Mouse (Mus musculus) embryonic stem cell, embryonic (primary cell): Measurements from ENCODE around the gene Cd209g.
"Not testable (repeated sequence)": the region's sequence is repeated elsewhere in the genome, so short reads cannot be mapped to it uniquely, and the experiment has no call there.

Experiments
- CTCF ChIA-PET, 4 experiments: fragments of 300-600 bp in 2 of 4; fragments of 350-600 bp in 2 of 4; sonication (Branson Sonifier 250); formaldehyde crosslinking; loops; one replicate each; lab custom pipeline; 2022; ENCODE audit warnings: inconsistent platforms in 2 of 4; lab: Charles Lee
- POLR2A ChIA-PET, 4 experiments: fragments of 300-600 bp in 2 of 4; fragments of 350-600 bp in 2 of 4; sonication (Branson Sonifier 250); formaldehyde crosslinking; loops; one replicate each; lab custom pipeline; 2022; ENCODE audit warnings: antibody characterized with exemption in 4 of 4, inconsistent platforms in 1 of 4; lab: Charles Lee

Gene Cd209g

DNA sequence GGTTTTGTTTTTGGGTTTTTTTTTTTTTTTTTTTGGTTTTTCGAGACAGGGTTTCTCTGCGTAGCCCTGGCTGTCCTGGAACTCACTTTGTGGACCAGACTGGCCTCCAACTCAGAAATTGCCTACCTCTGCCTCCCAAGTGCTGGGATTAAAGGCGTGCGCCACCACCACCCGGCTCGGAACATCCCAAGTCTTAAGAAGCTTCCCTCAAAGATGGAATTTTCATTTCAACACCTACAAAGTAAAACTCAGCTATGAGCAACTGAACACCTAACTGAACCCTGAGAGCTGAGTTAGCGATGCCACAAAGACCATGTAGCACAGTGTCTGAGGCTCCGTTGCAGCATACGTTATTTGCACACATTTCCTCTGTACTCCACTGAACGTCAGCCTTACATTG, at the start of gene Cd209g:
Gene Cd209g, plus strand, starts transcription at position 301 of the 400 bp plus-strand sequence.
- CTCF ChIA-PET = no interaction called here
- POLR2A ChIA-PET = interaction anchor here in 2 of 4 experiments (0.7 to 1.4 kb wide), 2 partner anchors 13 to 271 kb away, joined by 3 to 4 read pairs; no protein-coding TSS in a partner anchor

DNA sequence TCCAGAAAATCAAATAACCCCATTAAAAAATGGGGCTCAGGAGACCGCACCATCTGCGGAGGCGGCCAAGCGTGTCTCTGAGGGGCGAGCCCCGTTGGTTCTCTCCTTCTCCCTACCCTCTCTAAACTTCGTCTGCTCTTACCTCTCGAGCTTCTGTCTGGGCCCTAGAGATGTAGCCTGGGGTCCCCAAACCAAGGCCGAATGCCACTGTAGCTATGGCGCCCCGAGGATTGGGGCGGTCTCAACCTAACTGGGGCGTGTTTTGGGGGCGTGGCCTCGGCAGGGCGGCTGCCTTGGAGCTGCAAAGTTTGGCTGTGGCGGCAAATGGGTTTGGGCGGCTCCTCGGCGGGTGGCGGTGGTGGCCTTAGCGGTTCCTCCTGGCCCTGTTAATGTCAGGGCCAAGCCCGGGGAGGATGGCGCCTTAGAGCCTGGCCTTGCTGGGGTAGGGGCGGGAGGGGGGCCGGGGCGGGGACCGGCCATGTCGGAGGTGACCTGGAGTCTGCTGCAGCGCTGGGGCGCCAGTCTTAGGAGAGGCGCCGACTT, 46.6 kb upstream of the Cd209g start:
- CTCF ChIA-PET, POLR2A ChIA-PET: not testable (repeated sequence)

DNA sequence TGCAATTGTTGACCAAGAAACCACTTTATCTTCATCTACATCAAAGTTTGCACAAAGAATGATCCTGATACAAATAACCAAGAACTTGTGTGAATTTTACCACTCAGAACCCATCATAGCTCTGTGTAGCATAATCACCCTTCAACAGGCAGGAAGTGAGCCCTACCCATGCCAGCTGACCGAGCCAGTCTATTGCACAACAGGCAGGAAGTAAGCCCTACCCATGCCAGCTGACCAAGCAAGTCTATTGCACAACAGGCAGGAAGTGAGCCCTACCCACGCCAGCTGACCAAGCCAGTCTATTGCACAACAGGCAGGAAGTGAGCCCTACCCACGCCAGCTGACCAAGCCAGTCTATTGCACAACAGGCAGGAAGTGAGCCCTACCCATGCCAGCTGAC, 45.4 kb upstream of the Cd209g start:
- CTCF ChIA-PET, POLR2A ChIA-PET: not testable (repeated sequence)

DNA sequence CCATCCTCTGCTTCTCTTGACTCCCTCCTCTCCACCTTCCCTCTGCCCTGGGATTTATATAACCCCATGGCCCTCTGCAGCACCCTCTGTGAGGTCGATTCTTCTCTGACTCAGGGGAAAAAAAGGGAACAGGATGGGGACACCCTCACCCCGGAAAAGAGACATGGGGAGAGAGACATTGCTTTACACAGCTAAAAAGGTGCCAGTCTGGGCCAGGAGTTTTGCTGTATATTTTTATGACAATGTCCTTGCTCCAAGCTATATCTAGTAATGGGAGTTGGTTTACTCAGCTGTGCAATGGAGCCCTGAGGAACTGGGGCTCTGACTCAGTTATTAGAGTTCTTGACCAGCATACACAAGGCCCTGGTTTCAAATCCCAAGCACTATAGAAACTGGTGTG, 28.2 kb upstream of the Cd209g start, which contains the start of gene Cd209f:
Gene Cd209f, minus strand, starts transcription at position 101 of the 400 bp plus-strand sequence.
- CTCF ChIA-PET = not testable (repeated sequence)
- POLR2A ChIA-PET = interaction anchor here in 1 of 4 experiments (0.7 kb wide), 1 partner anchor 297 kb away, joined by 4 read pairs; no protein-coding TSS in a partner anchor

DNA sequence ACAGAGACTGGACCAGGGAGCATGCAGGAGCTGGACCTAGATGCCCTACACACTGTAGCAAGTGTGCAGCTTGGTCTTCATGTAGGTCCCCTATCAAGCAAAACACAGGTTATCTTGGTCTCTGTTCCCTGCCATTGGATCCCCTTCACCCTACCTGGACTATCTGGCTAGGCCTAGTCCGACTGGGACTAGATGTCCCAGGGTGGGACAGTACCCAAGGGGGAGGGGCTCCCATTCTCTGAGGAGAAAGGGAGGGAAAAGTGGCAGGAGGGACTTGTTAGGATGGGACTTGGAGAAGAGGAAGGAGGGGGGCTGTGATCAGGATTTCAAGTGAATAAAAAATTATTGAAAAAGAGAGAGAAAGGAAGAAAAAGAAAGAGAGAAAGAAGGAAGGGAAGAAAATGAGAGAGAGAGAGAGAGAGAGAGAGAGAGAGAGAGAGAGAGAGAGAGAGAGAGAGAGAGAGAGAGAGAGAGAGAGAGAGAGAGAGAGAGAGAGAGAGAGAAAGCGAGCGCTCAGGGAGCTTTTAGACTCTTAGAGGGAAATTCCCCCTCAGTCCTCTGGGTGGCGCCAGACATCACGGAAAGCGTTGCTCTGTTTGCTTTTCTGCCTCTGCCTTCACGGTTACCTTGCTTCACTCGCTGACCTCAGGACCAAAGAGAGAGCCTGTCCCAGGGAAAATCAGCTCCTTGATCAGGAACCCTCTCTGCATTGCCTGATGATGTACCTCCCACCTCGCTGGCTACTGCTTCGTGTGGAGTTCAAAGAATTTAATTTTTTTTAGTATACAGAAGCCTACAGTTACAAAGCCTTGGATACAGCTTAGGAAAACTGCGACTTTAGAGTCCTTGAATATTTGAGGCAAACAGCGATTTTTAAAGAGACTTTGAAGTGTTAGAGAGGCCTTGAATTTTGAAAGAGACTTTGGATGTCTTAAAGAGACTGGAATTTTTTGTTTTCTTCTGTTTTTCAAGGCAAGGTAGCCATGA, 6.1 kb downstream of the Cd209g start:
- CTCF ChIA-PET = interaction anchor here (0.5 to 2.6 kb wide), 56 partner anchors 9 to 478 kb away, joined by 3 to 19 read pairs (median 4); partner anchors contain the start of genes Evi5l (in 2 of the 4), Gm49320 (in 2 of the 4), Map2k7 (in 2 of the 4) and Ctxn1 (in 1 of the 4)
- POLR2A ChIA-PET = interaction anchor here in 3 of 4 experiments (0.6 to 1.8 kb wide), 6 partner anchors 24 to 453 kb away, joined by 3 to 5 read pairs (median 4); no protein-coding TSS in a partner anchor

DNA sequence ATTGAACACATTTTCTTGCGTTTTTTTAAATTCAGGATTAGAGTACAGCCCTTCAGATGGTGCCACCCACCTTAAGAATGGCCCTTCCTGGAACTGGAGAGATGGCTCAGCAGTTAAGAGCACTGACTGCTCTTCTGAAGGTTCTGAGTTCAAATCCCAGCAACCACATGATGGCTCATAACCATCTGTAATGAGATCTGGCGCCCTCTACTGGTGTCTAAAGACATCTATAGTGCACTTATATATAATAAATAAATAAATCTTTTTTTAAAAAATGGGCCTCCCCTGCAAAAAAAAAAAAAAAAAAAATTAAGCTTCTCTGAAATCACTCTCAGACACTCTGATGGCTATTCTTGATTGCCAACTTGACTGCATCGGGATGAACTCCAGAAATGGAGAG, 7.8 kb downstream of the Cd209g start:
- ChIA-PET CTCF (interaction anchor here in 3 of 4 experiments (0.6 to 1.7 kb wide), 8 partner anchors 15 to 423 kb away, joined by 3 to 5 read pairs (median 4); no protein-coding TSS in a partner anchor), POLR2A (interaction anchor here in 1 of 4 experiments (1.0 kb wide), 1 partner anchor 24 kb away, joined by 3 read pairs; no protein-coding TSS in a partner anchor)

DNA sequence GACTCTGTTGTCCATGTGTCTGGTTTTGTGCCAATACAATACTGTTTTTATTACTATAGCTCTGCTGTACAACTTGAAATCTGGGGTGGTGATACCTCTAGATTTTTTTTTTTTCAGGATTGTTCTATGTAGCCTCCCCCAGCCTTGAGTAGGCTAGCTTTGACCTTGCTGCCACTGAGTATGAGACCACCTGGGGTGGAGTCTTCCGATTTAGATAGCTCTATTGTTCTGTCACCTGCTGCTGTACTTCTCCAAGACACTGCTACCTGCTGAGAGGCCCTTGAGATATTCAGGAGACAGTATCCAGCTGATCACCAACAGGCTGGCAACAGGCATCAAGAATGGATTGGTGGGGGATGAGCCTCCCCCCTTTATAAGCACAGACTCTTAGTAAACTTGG, 13.4 kb downstream of the Cd209g start:
- POLR2A ChIA-PET = interaction anchor here (0.6 to 1.9 kb wide), 15 partner anchors 10 to 467 kb away, joined by 3 to 10 read pairs (median 3); partner anchors contain the start of genes Cd209d (in 1 of the 4), Cd209g (in 1 of the 4), Evi5l (in 1 of the 4) and Gm49320 (in 1 of the 4)
- CTCF ChIA-PET = interaction anchor here in 3 of 4 experiments (0.7 to 1.8 kb wide), 7 partner anchors 46 to 225 kb away, joined by 3 to 7 read pairs (median 3); no protein-coding TSS in a partner anchor

DNA sequence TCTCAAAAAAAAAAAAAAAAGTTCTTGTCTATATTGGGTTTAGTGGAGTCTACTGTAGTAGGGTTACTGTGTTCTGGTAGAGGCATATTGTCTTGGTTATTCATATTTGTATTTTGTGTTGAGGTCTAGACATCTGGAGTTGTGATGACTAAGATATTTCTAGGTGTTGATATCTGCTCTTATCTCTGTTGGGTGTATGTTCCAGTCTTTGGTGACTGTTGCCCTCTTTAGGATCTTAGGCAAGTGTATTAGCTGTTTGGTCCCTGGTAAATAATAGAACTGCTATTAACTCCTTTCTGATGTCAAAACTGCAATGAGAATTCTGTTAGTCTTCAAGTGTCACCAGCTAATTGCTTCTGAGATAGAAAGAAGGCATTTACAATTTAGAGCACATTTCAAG, 21.0 kb downstream of the Cd209g start:
- ChIA-PET CTCF (no interaction called here), POLR2A (no interaction called here)

DNA sequence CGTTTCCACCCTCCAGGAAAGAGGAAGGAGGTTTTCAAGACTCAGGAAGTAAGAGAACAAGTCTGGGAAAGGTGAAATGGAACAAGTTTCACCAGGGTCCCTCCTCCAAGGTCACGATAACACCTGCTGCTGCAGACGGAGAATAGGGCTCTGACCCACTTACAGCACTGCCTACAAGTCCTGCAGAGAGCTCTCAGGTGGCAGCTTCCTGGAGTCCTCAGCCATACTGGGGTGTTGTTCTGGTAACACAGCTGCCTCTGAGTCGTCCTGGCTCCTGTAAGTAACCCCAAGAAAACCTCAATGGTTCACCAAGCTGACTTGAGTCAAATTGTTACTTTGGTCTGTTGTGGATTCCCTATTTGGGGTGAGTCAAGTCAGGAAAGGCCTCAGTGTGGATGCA, 28.9 kb downstream of the Cd209g start:
- ChIA-PET POLR2A (interaction anchor here in 2 of 4 experiments (0.6 to 2.1 kb wide), 4 partner anchors 18 to 541 kb away, joined by 3 to 7 read pairs (median 4); no protein-coding TSS in a partner anchor), CTCF (interaction anchor here in 2 of 4 experiments (0.7 to 1.2 kb wide), 2 partner anchors 31 to 88 kb away, joined by 4 to 5 read pairs; no protein-coding TSS in a partner anchor)

DNA sequence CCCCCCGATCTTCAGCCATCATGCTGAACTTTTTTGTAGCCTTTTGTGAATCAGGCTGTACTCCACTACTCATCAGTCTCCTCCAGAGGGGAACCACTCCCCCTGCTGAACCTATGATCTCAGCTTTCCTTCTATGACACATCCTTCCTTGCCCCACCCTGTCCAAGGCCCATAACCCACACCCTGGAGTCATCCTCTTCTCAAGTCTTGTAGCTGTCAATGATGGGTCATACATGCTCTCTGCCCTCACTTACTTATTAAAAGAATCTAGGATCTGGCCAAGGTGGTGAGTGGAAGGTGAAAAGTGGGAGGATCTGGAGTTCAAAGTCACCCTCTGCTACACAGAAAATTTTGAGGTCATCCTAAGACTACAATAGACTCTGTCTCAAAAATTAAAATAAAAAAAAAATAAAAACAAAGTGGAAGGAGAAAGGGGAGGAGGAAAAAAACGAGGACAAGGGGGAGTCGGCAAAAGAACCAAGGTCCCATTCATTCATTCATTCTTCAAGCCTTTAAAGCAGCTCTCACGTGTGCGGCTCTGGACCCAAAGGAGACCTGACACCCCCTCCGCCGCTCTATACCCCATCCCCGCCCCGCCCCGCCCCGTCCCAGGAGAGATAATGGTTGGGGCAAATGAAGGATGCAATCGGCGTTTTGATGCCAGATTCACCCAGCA, 31.4 kb downstream of the Cd209g start:
- ChIA-PET POLR2A (interaction anchor here (0.5 to 2.0 kb wide), 31 partner anchors 9 to 613 kb away, joined by 3 to 21 read pairs (median 3); partner anchors contain the start of genes Gm49320 (in 2 of the 4), Map2k7 (in 2 of the 4), Ctxn1 (in 1 of the 4) and Prr36 (in 1 of the 4)), CTCF (interaction anchor here in 3 of 4 experiments (0.8 to 1.6 kb wide), 11 partner anchors 25 to 447 kb away, joined by 3 to 9 read pairs (median 4); no protein-coding TSS in a partner anchor)

DNA sequence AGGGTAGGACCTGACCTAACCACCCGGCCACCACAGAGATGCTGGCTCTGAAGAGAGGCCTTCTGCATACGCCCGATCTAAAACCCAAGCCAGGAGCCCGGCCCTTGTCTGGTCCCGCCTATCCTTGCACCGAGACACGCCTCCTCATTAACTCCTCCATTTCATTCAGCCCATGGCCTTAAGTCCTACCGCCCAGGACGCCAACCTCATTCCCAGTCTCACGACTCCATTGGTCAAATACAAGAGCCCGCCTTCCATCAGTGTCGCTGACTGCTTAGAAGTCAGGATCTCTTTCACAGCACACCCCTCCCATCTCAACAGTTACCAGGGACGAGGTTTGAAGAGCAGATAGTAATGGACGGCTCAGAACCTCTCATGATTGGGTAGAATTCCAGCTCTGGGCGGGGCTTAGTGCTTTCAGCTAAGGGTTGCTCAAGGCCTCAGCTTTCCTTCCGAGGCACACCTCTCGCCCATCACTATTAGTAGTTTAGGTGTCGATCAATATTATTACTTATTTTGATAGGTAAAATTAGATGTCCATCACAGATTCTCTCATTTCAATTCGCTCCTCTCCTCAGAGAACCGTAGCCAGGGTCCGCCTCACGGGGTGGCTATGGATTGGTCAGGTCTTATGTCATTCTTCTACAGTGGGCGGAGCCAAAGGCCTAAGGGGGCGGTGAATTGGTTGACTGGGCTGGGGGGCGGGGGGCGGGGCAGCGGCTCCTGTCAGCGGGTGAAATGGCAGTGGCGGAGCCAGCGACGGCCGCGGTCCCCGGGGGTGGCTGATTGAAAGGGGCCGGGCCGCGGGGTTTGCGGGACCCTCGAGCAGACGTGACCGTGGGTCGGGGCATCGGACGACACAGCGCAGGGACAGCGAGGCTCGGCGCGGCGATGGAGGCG, 32.2 kb downstream of the Cd209g start, which contains the start of gene Evi5l:
Gene Evi5l, plus strand, starts transcription at position 716 of the 900 bp plus-strand sequence.
- CTCF ChIA-PET = interaction anchor here in 3 of 4 experiments (0.6 to 1.4 kb wide), 12 partner anchors 26 to 490 kb away, joined by 3 to 9 read pairs (median 4); partner anchors contain the start of gene Trappc5 (in 1 of the 3)

DNA sequence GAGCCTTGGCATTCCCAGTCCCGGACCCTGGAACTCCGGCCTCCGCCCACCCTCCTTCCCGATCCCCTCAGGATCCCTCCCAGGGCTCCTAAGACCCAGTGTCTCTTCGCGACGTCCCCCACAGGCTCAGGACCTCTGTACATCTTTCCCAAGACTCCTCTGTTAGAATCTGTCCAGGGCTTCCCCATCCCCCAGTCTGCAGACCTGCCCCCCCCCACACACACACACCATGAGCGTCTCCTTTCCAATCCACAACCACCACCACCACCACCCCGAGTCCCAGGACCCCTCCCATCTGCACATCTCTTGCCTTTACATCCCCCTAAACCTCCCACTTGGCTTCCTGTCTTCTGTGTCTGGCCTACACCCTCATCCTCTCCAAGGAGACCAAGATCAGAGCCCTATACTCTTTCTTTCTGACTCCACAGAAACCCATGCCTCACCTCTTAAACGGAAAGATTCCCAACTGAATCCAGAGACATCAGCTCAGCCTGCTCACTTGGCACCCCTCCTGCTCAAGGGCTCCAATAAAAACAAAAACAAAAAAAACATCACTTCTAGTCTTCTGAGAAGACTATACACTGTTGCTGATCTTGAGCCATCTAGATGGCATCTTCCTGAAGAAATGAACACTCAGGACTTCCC, 33.1 kb downstream of the Cd209g start:
- CTCF ChIA-PET = no interaction called here
- POLR2A ChIA-PET = interaction anchor here in 1 of 4 experiments (0.6 kb wide), 1 partner anchor 34 kb away, joined by 3 read pairs; no protein-coding TSS in a partner anchor

More for the DNA sequence above, 32.2 kb downstream of the Cd209g start, which contains the start of gene Evi5l:
- POLR2A ChIA-PET = interaction anchor here (0.5 to 2.0 kb wide), 34 partner anchors 9 to 613 kb away, joined by 3 to 21 read pairs (median 3); partner anchors contain the start of genes Gm49320 (in 2 of the 4), Map2k7 (in 2 of the 4), Ctxn1 (in 1 of the 4) and Prr36 (in 1 of the 4)

DNA sequence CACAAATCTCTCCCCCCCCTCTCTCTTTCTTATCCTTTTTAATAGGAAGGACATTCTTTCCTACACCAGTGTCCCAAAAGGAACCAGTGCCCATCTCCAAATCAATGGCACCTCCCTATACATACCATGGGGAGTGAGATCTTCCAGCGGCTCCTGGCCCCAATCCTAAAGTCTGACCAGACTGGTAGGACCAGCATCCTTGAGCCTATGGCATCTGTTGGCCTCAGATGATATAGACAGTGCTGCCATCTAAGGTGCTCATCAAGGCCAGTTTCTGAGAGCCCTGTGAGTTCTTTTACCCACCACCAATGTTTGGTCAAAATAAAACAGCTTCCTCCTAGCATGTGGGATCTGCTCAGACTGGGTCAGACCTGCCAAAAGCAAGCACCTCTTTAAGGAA, 34.0 kb downstream of the Cd209g start:
- POLR2A ChIA-PET = interaction anchor here in 3 of 4 experiments (0.6 to 1.1 kb wide), 5 partner anchors 20 to 509 kb away, joined by 3 to 6 read pairs (median 3); no protein-coding TSS in a partner anchor
- CTCF ChIA-PET = interaction anchor here in 1 of 4 experiments (0.6 to 0.7 kb wide), 2 partner anchors 510 to 735 kb away, joined by 3 to 11 read pairs; no protein-coding TSS in a partner anchor

DNA sequence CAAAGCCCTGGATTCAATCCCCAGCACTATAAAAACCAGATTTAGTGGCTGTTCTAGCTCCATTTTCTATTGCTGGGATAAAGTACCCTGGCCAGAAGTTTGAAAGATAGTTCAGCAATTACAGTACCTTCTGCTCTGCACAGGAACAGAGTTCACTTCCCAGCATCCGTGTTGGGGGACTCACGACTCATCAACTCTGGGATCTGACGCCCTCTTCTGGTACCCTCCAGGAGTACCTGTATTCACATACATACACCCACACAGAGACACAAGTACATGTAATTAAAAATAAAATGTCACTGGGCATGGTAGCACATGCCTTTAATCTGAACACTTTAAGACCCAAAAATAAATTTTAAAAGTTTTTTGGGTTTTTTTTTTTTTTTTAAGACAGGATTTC, 38.6 kb downstream of the Cd209g start:
- CTCF ChIA-PET = no interaction called here
- POLR2A ChIA-PET = no interaction called here

DNA sequence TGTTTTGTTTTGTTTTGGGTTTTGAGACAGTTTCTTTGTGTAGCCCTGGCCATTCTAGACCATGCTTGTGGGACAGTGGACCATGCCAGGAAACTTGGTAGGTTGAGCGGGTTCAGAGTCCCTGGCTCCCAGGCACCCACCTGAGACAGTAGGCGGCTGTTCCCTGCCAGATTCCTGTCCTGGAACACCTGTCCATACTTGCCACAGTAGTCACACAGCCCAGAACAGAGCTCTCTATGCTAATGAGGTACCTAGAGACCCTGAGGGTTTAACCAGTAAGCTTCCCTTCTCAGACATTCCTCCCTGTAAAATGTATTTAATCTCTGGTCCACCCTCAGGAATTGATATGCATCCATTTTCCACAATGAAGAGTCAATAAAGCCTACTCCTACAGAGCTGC, 40.1 kb downstream of the Cd209g start:
- CTCF ChIA-PET = interaction anchor here in 2 of 4 experiments (0.7 to 1.1 kb wide), 2 partner anchors 19 to 34 kb away, joined by 3 read pairs; no protein-coding TSS in a partner anchor
- POLR2A ChIA-PET = no interaction called here
